Mouse (Mus musculus): Measurements from ENCODE around the gene N4bp2l2.

The N4bp2l2 gene

DNA sequence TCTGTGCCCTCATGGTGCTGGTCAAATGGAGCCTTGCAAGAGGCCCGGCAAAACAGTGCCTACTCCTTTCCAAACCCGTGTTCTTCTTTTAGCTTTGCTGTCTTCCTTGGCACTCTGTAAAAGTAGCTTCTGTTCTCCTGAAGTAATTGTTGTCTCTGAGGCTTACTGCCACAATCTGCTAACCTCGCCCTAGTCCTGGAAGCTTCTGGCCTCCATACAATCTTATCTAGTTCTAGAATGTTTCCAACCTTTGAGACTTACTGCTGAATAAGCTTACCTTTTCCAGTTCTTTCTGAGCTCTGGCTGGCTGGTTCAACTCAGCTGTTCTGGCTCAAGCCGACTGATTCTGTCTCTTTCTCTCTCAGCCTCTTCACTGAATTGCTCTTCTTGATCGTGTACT is 104.2 kb downstream of the N4bp2l2 start:
- no peak for DNase-seq (ENCODE audit: low spot score)

DNA sequence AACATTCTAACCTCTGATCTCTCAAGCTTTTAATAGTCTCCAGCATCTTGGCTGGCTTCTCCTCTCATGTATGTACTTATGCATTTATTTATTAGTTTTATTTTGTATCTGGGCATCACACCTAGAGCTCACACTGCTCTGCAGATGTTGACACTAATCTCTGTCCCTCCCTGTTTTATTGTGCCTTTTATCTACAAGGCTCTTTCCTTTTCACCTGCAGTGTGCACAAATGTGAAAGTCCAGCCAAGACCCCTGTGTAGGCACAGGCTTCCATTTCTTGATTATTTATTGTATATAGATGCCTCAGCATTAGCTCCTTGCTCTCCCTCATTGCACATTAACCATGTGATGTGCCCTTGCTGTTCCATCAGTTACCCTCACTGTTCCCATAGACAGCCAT is 104.6 kb downstream of the N4bp2l2 start:
- no peak for DNase-seq (ENCODE audit: low spot score)

DNA sequence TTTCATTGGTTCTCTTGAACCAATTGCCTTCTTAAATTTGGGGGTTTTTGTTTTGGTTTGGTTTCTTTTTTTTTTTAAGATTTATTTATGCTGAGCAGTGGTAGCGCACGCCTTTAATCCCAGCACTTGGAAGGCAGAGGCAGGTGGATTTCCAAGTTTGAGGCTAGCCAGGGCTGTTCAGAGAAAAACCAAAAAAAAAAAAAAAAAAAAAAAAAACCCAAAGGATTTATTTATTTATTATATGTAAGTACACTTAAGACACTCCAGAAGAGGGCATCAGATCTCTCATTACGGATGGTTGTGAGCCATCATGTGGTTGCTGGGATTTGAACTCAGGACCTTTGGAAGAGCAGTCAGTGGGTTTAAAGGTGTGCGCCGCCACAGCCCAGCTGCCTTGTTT is 105.1 kb downstream of the N4bp2l2 start:
- DNase-seq (ENCODE audit: low spot score) = no peak

DNA sequence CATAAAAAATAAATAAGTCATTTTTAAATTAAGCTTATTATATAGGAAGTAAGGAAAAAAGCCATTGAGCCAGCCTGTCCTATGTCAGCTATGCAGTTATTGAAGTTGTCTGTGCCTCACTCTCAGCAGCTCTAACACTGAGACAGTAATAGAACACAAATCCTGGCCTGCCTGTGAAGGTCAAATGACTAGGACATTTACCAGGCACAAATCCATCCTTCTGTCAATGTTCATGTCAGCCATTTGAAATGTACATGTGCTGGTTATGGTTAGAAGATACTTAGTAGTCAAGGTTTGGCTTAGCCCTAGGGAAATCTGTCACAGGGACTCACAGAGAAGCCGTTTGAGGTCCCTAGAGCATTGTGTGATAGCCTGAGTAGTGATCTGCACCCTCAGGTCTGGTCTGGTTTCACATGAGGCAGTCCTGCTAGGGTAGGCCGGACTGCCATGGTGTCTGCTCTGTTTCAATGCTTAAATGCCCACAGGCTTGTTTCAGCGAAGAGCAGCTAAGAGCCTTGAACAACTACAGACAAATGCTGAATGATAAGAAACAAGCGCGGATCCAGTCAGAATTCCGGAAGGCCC is 106.4 kb downstream of the N4bp2l2 start:
- no peak for DNase-seq (ENCODE audit: low spot score)

Data from lung, postnatal 25 days (tissue).